Mouse (Mus musculus) liver, embryonic 11.5 days (tissue): ENCODE data around the gene Ctla4. TPM values are rescaled to one million over a fixed set of nuclear protein-coding genes. Genes with fewer than 3 reads are reported as not detected.

Source experiments
- ATAC-seq: fragments of 200-750 bp; cut with Nextera tagmentation; replicated peaks from 2 replicates; pipeline ENCODE4 v1.8.0; 2017; ENCODE audit warnings: moderate number of reproducible peaks, mild to moderate bottlenecking, moderate TSS enrichment, moderate library complexity; ENCODE audit not compliant: low FRiP score
- DNase-seq: peaks from one replicate; pipeline ENCODE4 v3.0.0-alpha.2; 2017; ENCODE audit warnings: low spot score
- H3K27ac ChIP-seq: fragments of 300-500 bp; sonication (generic); 2 replicates; pipeline ENCODE4 v1.5.1; 2014; ENCODE audit warnings: mild to moderate bottlenecking, low read depth, low read length, control low read depth
- H3K27me3 ChIP-seq: fragments of 300-500 bp; sonication (generic); replicated peaks from 2 replicates; pipeline ENCODE4 v1.6.1; 2014; ENCODE audit warnings: low read length, mixed read lengths; ENCODE audit not compliant: control insufficient read depth, insufficient read depth
- H3K36me3 ChIP-seq: fragments of 300-500 bp; sonication (generic); 2 replicates; pipeline ENCODE4 v1.6.1; 2014; ENCODE audit warnings: mild to moderate bottlenecking, low read length, moderate library complexity, mixed read lengths; ENCODE audit not compliant: control insufficient read depth, insufficient read depth
- H3K4me1 ChIP-seq: fragments of 300-500 bp; sonication (generic); replicated peaks from 2 replicates; pipeline ENCODE4 v1.6.1; 2014; ENCODE audit warnings: low read length, mixed read lengths; ENCODE audit not compliant: control insufficient read depth, insufficient read depth
- H3K4me2 ChIP-seq: fragments of 300-500 bp; sonication (generic); 2 replicates; pipeline ENCODE4 v1.6.1; 2014; ENCODE audit warnings: mild to moderate bottlenecking, control low read depth, moderate library complexity
- H3K4me3 ChIP-seq: fragments of 300-500 bp; sonication (generic); 2 replicates; pipeline ENCODE4 v1.5.1; 2014; ENCODE audit warnings: low read depth, low read length, control low read depth
- H3K9ac ChIP-seq: fragments of 300-500 bp; sonication (generic); 2 replicates; pipeline ENCODE4 v1.6.1; 2014; ENCODE audit warnings: low read depth, low read length, control low read depth
- H3K9me3 ChIP-seq: fragments of 300-500 bp; sonication (generic); 2 replicates; pipeline ENCODE4 v1.6.1; 2016; ENCODE audit warnings: low read length, inconsistent platforms, mixed read lengths; ENCODE audit not compliant: control insufficient read depth
- WGBS: fragments of 180-500 bp; shearing (Covaris S2); extraction: QIAGEN DNeasy Blood & Tissue Kit; methylation state at CpG from one replicate; pipeline ENCODE4 v1.1.7; 2014; 5-methylcytosine and 5-hydroxymethylcytosine counted together
- polyA plus RNA-seq: library from polyadenylated mRNA; unstranded; fragments of >200 nt; fragmentation: Nextera tagmentation; extraction: Ambion mirVana; gene quantifications from 2 replicates; pipeline ENCODE4 v1.2.1, GENCODE M21; 2014

The Ctla4 gene
- polyA plus RNA-seq, 1 experiment from 2014 or later: not detected

DNA sequence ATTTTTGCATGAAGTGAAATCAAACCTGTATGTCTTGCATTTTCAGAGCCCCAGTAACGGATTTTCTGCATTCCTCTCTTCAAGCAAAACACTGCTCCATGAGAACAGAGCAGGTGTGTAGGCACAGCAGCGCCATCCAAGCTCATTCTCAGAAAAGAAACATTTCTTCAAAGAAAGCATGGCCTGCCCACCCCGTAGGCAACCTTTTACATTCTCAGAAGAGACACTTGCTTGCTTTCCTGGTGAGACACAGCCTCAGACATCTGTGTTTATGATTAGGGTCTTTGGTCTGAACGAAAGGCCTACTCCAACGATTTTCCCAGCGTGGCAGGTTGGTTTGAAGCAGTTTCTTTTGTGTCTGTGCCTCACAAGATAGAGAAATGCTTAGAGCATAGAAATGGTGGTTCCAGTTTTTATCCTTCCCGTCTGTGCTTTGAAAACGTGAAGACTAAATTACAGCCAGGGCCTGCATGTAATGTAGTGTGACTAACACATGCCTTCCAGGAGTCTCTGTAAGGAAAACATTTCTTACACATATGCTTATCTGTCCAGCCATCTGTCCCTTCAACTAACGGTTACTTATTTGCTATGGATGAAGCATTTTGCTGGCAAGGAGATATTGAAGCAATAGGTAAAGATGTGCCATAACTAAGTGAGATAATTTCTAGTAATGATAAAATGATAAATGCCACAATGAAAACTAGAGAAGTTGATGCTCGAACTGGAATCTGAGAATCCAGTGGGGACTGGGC is 6.5 kb upstream of the Ctla4 start:
- no peak overlapping the region for H3K9ac ChIP-seq
- H3K4me3 ChIP-seq: no peak overlapping the region
- H3K27ac ChIP-seq: no peak overlapping the region
- H3K9me3 ChIP-seq: no peaks in the 10 kb centered on the region
- no peaks in the 10 kb centered on the region for H3K27me3 ChIP-seq
- no peaks in the 10 kb centered on the region for H3K4me1 ChIP-seq
- no peaks in the 10 kb centered on the region for H3K36me3 ChIP-seq
- no peak for DNase-seq
- no peak overlapping the region for H3K4me2 ChIP-seq
- no peak for ATAC-seq
- 75% methylated on average over 10 of the region's 10 CpGs for whole genome bisulfite sequencing

DNA sequence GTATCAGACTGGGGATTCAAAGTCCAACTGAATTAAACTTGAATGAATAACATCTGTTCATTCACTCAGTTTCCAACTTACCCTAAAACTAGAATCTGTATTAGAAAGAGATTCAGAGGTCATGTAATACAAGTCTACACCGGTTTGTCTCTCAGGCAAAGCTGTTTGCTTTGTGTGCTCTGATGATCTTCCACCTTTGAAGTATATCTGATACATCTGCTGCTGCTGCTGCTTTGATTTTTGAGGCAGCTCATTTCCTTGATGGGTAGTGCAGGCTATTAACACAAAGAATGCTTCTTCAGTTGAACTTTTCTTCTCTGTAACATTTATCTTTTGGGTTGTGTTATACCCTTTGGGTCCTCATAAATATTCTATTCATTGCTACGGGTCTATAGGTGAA is 4.0 kb upstream of the Ctla4 start:
- H3K36me3 ChIP-seq: no peaks in the 10 kb centered on the region
- no peak for DNase-seq
- no peak overlapping the region for H3K27ac ChIP-seq
- H3K4me3 ChIP-seq: no peak overlapping the region
- no peak overlapping the region for H3K9ac ChIP-seq
- ATAC-seq: no peak
- H3K4me1 ChIP-seq: no peaks in the 10 kb centered on the region
- no peak overlapping the region for H3K4me2 ChIP-seq
- no peaks in the 10 kb centered on the region for H3K27me3 ChIP-seq
- H3K9me3 ChIP-seq: no peaks in the 10 kb centered on the region
- 65% methylated on average over 2 of the region's 2 CpGs for WGBS

DNA sequence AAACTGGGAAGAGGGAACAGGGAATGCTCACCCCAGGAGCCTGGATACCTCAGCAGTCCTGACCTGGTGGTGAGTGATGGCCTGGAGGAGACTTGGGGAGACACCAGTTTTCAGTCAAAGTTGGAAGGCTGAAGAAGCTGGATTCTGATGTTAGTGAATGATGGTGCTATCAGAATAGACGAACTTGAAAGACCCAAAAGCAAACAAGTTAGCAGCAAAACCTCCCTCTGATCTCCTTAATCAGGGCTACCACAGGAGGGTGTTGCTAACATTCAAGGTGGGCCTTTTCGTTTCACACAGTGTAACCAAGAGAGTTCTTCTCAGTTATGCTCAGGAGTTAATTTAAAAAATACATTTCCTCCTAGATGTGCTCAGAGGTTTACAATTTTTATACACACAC is 3.5 kb upstream of the Ctla4 start:
- 59% methylated on average over 2 of the region's 2 CpGs for WGBS
- ATAC-seq: no peak
- Histone ChIP-seq H3K4me1 (no peaks in the 10 kb centered on the region), H3K27ac (no peak overlapping the region), H3K4me2 (no peak overlapping the region), H3K36me3 (no peaks in the 10 kb centered on the region), H3K9ac (no peak overlapping the region), H3K27me3 (no peaks in the 10 kb centered on the region), H3K4me3 (no peak overlapping the region), H3K9me3 (no peaks in the 10 kb centered on the region)
- DNase-seq: no peak

DNA sequence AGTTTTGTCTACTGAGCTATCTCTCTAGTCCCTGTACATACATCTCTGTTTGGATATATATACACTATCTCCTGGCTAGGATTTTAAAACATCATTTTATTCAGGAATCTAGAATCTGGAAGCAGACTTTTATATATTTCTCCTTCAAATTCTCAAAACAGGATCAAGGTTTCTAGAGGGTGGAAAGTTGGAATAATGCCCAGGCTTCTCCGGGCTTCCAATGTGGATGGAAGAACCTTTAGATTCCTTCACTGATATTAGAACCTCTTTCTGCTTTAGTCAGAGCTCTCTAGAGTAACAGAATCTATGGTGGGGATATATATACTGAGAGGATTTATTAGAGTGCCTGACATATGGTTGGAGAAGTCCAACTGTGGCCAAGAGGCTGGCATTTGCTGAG is 2.2 kb upstream of the Ctla4 start:
- Histone ChIP-seq H3K4me3 (no peak overlapping the region), H3K36me3 (no peaks in the 10 kb centered on the region), H3K4me2 (no peak overlapping the region), H3K9me3 (no peaks in the 10 kb centered on the region), H3K27ac (no peak overlapping the region), H3K9ac (no peak overlapping the region), H3K4me1 (no peaks in the 10 kb centered on the region), H3K27me3 (no peaks in the 10 kb centered on the region)
- 91% methylated on average over 1 of the region's 1 CpGs for WGBS
- DNase-seq (no peak), ATAC-seq (no peak)

DNA sequence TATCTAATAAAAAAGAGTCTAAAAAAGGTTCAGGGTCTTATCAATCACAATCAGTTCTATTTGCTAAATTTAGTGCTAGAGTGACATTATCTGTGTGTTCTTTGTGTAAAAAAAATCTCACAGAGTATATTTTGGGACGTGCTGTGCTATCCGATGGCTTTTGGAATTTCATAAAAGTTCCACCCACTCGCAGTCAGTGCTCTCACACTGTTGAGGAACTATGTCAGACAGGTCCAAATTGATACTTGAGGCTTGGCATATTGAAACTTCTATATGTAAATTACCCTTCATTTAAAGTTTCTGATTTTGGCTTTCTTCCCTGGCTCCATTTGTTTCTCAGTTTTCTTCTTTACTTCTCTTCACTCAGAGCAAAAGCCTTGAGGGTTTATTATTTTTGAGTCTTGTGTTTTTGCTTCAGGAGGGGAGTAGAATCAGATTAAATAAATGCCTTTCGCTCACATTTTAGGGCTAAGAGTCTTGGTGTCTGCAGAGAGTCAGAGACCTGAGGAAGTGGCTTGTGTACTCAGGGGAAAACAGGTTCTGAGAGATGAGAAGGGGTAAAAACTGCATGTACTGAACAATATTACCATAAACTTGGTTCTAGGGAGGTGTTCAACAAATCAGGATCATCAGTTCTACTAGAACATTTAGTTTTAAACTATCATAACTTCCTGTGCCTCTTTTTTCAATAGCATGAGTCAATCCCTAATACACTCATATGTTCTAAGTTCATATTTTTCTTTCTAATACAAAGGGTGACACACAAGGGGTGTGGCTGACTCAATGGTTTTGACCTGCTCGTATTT is 11.5 kb downstream of the Ctla4 start:
- ATAC-seq (no peak), DNase-seq (no peak)
- no peak overlapping the region for H3K4me2 ChIP-seq
- no peak overlapping the region for H3K9ac ChIP-seq
- no peaks in the 10 kb centered on the region for H3K27me3 ChIP-seq
- H3K9me3 ChIP-seq: no peaks in the 10 kb centered on the region
- H3K4me1 ChIP-seq: no peaks in the 10 kb centered on the region
- 74% methylated on average over 5 of the region's 5 CpGs for WGBS
- H3K4me3 ChIP-seq: no peak overlapping the region
- no peaks in the 10 kb centered on the region for H3K36me3 ChIP-seq
- H3K27ac ChIP-seq: no peak overlapping the region

DNA sequence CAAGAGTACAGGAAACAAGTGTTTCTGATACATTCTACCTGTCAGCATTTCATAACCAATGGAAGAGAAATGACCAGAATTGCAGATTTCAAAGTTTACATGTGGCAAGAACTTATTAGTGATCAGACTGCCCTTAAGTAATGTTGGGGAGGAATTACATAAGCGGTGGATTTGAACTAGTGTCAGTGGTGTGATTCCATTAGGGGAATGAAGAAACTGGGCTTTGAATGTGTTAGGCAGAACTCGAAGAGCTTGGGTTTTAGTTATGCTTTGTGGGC is 12.1 kb downstream of the Ctla4 start:
- H3K4me3 ChIP-seq: no peak overlapping the region
- no peaks in the 10 kb centered on the region for H3K4me1 ChIP-seq
- WGBS: 72% methylated on average over 2 of the region's 2 CpGs
- no peak overlapping the region for H3K27ac ChIP-seq
- H3K9ac ChIP-seq: no peak overlapping the region
- ATAC-seq (no peak), DNase-seq (no peak)
- H3K27me3 ChIP-seq: no peaks in the 10 kb centered on the region
- no peak overlapping the region for H3K4me2 ChIP-seq
- H3K36me3 ChIP-seq: no peaks in the 10 kb centered on the region
- H3K9me3 ChIP-seq: no peaks in the 10 kb centered on the region

DNA sequence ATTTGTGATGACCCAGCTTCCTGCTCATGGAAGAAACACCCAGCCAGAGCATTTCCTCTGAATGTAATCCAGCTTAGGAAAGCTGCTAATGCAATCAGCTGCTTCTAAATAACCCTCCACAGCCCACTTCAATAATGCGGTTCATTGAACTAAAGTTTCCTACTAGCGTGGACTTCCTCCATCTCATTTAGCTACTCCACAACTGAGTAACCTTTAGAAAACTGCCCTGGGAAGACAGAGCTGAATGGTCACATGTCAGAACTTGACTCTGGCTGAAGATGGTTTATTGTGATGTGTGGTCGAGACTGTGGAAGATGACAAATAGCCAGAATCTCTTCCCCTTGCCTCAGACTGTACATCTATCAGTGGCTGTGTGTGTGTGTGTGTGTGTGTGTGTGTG is 12.4 kb downstream of the Ctla4 start:
- H3K4me3 ChIP-seq: no peak overlapping the region
- 70% methylated on average over 3 of the region's 3 CpGs for WGBS
- no peak for ATAC-seq

DNA sequence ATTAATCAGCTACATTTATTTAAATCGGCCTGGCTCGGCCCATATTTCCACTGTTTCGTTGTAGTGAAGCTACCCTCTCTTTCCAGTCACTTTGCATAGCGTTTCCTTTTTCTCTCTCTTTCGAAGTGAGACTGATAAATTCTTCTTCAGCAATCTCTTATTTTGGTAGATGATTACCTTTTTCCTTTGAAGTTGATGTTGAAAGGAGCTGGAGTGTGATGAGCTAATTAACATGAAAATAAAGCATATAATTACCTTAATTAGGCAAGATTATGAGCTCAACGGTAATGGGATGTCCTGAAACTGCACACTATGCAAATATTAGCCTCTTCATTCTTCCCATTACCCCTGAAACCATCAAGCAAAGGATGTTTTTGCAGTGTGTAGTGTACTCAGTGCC is 15.7 kb downstream of the Ctla4 start:
- no peak overlapping the region for H3K27ac ChIP-seq
- H3K27me3 ChIP-seq: no peaks in the 10 kb centered on the region
- no peak overlapping the region for H3K9ac ChIP-seq
- H3K4me2 ChIP-seq: no peak overlapping the region
- H3K4me1 ChIP-seq: no peaks in the 10 kb centered on the region
- no peak for ATAC-seq
- H3K9me3 ChIP-seq: no peaks in the 10 kb centered on the region
- DNase-seq: no peak
- no peak overlapping the region for H3K4me3 ChIP-seq
- WGBS: 77% methylated on average over 6 of the region's 6 CpGs
- no peaks in the 10 kb centered on the region for H3K36me3 ChIP-seq

More for the DNA sequence above, 12.4 kb downstream of the Ctla4 start:
- DNase-seq: no peak
- Histone ChIP-seq H3K9ac (no peak overlapping the region), H3K9me3 (no peaks in the 10 kb centered on the region), H3K27ac (no peak overlapping the region), H3K4me2 (no peak overlapping the region), H3K27me3 (no peaks in the 10 kb centered on the region), H3K4me1 (no peaks in the 10 kb centered on the region), H3K36me3 (no peaks in the 10 kb centered on the region)

DNA sequence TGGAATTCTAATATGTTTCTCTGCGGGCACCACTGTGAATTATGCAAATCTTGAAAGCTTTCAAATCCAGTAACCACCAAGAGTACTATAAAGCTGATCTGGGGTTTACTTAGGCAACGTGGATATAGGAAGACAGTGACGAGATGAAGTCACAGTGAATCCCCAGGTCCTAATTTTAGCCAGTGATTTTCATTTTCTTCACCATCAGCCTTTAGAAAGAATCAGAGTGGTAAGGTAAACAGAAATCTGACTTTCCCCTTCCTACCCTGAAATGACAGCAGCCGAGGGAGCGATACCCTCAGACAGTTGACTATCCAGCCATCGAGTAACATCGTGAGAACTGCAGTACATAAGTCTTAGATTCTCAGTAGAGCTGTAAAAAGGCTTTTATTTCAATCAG is 16.3 kb downstream of the Ctla4 start:
- Histone ChIP-seq H3K4me1 (no peaks in the 10 kb centered on the region), H3K27ac (no peak overlapping the region), H3K4me3 (no peak overlapping the region), H3K9me3 (no peaks in the 10 kb centered on the region), H3K9ac (no peak overlapping the region), H3K36me3 (no peaks in the 10 kb centered on the region), H3K4me2 (no peak overlapping the region), H3K27me3 (no peaks in the 10 kb centered on the region)
- DNase-seq (no peak), ATAC-seq (no peak)
- WGBS: 91% methylated on average over 7 of the region's 7 CpGs
